Mouse (Mus musculus) layer of hippocampus, adult 2 months (tissue): Measurements from ENCODE around the gene Sp2. TPM values are rescaled to one million over a fixed set of nuclear protein-coding genes. Genes with fewer than 3 reads are reported as not detected.
A peak's percentile ranks its signal among the peaks of the same experiment; 100 is the strongest.

Experiments
- DNase-seq, 2 experiments: peaks; one replicate each; pipeline ENCODE4 v3.0.0; 2022; ENCODE audit warnings: low spot score in 2 of 2
- H3K27ac ChIP-seq: fragments of 200-600 bp; 2 replicates; pipeline ENCODE4 v1.8.1; 2022
- H3K4me3 ChIP-seq: fragments of 200-600 bp; 2 replicates; pipeline ENCODE4 v1.8.1; 2022; ENCODE audit warnings: mild to moderate bottlenecking
- CTCF ChIP-seq: fragments of 200-600 bp; conservative IDR thresholded peaks from 2 replicates; pipeline ENCODE4 v1.8.1; 2022; ENCODE audit warnings: antibody characterized with exemption, mild to moderate bottlenecking, moderate library complexity
- total RNA-seq, 2 experiments: library from RNA; stranded (reverse); gene quantifications; 2 replicates each; pipeline ENCODE4 v1.2.3; 2021

Gene Sp2
- total RNA-seq, 2 experiments from 2014 or later: 15.9 to 17.2 TPM

- DNase-seq: no peak
- TF ChIP-seq CTCF: no peak
- Histone ChIP-seq H3K27ac (no peak overlapping the region), H3K4me3 (no peak overlapping the region)
Observed at GRCm38 (mm10) chr11:96940578-96941465, 41.9 kb downstream of the Sp2 start.

GRCm38 (mm10) chr11:96938426-96938800 lies 44.3 kb downstream of the Sp2 start:
- DNase-seq: no peak
- no peak overlapping the region for H3K4me3 ChIP-seq
- no peak for TF ChIP-seq CTCF
- no peak overlapping the region for H3K27ac ChIP-seq

- peak; percentile 79 for TF ChIP-seq CTCF
- DNase-seq: no peak
- no peak overlapping the region for H3K4me3 ChIP-seq
- H3K27ac ChIP-seq: no peak overlapping the region
Observed at GRCm38 (mm10) chr11:96937549-96938425, 45.0 kb downstream of the Sp2 start.

- DNase-seq: no peak
- Histone ChIP-seq H3K4me3 (no peak overlapping the region), H3K27ac (no peak overlapping the region)
- TF ChIP-seq CTCF: no peak
Observed at GRCm38 (mm10) chr11:96935872-96936650, 46.7 kb downstream of the Sp2 start.

- Histone ChIP-seq H3K27ac (peak overlapping the region; percentile 64; the same call in 1 of the 2 replicates), H3K4me3 (peak overlapping the region; percentile 8; the same call in 1 of the 2 replicates)
- peak in 1 of 2 experiments; percentile 41 for DNase-seq
- no peak for TF ChIP-seq CTCF
Observed at GRCm38 (mm10) chr11:96934921-96935356, 47.8 kb downstream of the Sp2 start.

GRCm38 (mm10) chr11:96933562-96934276 lies 49.0 kb downstream of the Sp2 start:
- DNase-seq: no peak
- TF ChIP-seq CTCF: no peak
- H3K27ac ChIP-seq: no peak overlapping the region
- no peak overlapping the region for H3K4me3 ChIP-seq

- no peak for TF ChIP-seq CTCF
- DNase-seq: no peak
- no peak overlapping the region for H3K27ac ChIP-seq
Observed at GRCm38 (mm10) chr11:96931327-96932062, 51.3 kb downstream of the Sp2 start.

GRCm38 (mm10) chr11:96929766-96930331 lies 52.9 kb downstream of the Sp2 start:
- Histone ChIP-seq H3K4me3 (no peak overlapping the region), H3K27ac (no peak overlapping the region)
- no peak for DNase-seq
- no peak for TF ChIP-seq CTCF

More at GRCm38 (mm10) chr11:96931327-96932062, 51.3 kb downstream of the Sp2 start:
- no peak overlapping the region for H3K4me3 ChIP-seq

- no peak overlapping the region for H3K4me3 ChIP-seq
- TF ChIP-seq CTCF: no peak
- DNase-seq: no peak
Observed at GRCm38 (mm10) chr11:96929096-96929765, 53.5 kb downstream of the Sp2 start.

GRCm38 (mm10) chr11:96928691-96929090 lies 54.1 kb downstream of the Sp2 start:
- Histone ChIP-seq H3K4me3 (no peak overlapping the region), H3K27ac (no peak overlapping the region)
- TF ChIP-seq CTCF: no peak
- no peak for DNase-seq

More at GRCm38 (mm10) chr11:96929096-96929765, 53.5 kb downstream of the Sp2 start:
- H3K27ac ChIP-seq: no peak overlapping the region

GRCm38 (mm10) chr11:96928088-96928487 lies 54.7 kb downstream of the Sp2 start, which contains the start of gene Prr15l:
TSS of gene Prr15l (plus strand) at chr11:96928104.
- no peak for TF ChIP-seq CTCF
- Histone ChIP-seq H3K27ac (no peak within 1 kb of the TSS), H3K4me3 (no peak within 1 kb of the TSS)
- DNase-seq: no peak
